Mouse (Mus musculus) testis, adult 2 months (tissue): ENCODE results near the gene Sprr2f. TPM values are rescaled to one million over a fixed set of nuclear protein-coding genes. Genes with fewer than 3 reads are reported as not detected.

Experiments
- H3K27ac ChIP-seq: fragments of 200-500 bp; 2 replicates; pipeline ENCODE4 v1.5.1; 2012; ENCODE audit warnings: low read depth, low read length; ENCODE audit not compliant: control insufficient read depth, insufficient read depth
- H3K27me3 ChIP-seq: fragments of 200-500 bp; 2 replicates; pipeline ENCODE4 v1.6.1; 2012; ENCODE audit warnings: mild to moderate bottlenecking, low read length, moderate library complexity; ENCODE audit not compliant: control insufficient read depth, insufficient read depth
- H3K36me3 ChIP-seq: fragments of 200-500 bp; 2 replicates; pipeline ENCODE4 v1.6.1; 2012; ENCODE audit warnings: mild to moderate bottlenecking, low read length; ENCODE audit not compliant: control insufficient read depth, insufficient read depth
- H3K4me1 ChIP-seq: fragments of 200-500 bp; 2 replicates; pipeline ENCODE4 v1.6.1; 2012; ENCODE audit warnings: low read length; ENCODE audit not compliant: control insufficient read depth, insufficient read depth
- H3K4me3 ChIP-seq: fragments of 200-500 bp; 2 replicates; pipeline ENCODE4 v1.5.1; 2012; ENCODE audit warnings: low read depth, mild to moderate bottlenecking, low read length, moderate library complexity, mixed read lengths; ENCODE audit not compliant: control insufficient read depth
- CTCF ChIP-seq: fragments of 200-500 bp; IDR thresholded peaks from 2 replicates; pipeline ENCODE4 v1.5.1; 2012; ENCODE audit warnings: low read depth, mild to moderate bottlenecking, inconsistent platforms, low read length, moderate library complexity; ENCODE audit not compliant: control insufficient read depth, insufficient read depth, insufficient replicate concordance
- POLR2A ChIP-seq: fragments of 200-500 bp; IDR thresholded peaks from 2 replicates; pipeline ENCODE4 v1.6.1; 2012; ENCODE audit warnings: low read depth, mild to moderate bottlenecking, inconsistent platforms, low read length, moderate library complexity; ENCODE audit not compliant: control insufficient read depth
- polyA plus RNA-seq: library from polyadenylated mRNA; depleted of rRNA; stranded (reverse); fragments of >200 nt; gene quantifications from 2 replicates; pipeline ENCODE4 v1.2.3, GENCODE M21; 2012; rRNA removed

Gene Sprr2f
- polyA plus RNA-seq: not detected in 2 replicates

DNA sequence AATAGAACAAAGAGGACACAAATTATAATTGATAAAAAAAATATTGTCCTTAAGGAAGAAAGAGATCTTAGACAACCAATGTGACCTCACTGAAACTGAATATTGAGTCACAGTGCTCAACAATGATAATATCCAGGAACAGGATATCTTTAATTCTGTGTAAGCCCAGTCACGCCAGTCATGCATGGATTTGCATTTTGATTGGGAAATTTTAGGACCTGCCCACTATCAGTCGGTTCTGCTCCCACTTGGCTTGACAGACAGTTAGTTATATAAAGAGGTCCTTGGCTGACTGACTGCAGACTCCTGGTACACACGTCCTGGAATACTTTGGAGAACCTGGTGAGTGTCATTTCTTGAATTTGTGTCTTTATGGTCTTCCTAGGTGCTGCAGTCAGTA is at the start of gene Sprr2f:
TSS of gene Sprr2f (plus strand) at position 301 of the 400 bp plus-strand sequence.
- no peak for TF ChIP-seq POLR2A
- no peak for TF ChIP-seq CTCF
- no peaks in the 10 kb centered on the region for H3K4me1 ChIP-seq
- H3K27ac ChIP-seq: no peak within 1 kb of the TSS
- no peak within 1 kb of the TSS for H3K4me3 ChIP-seq
- H3K27me3 ChIP-seq: no peaks in the 10 kb centered on the region
- H3K36me3 ChIP-seq: no peaks in the 10 kb centered on the region

DNA sequence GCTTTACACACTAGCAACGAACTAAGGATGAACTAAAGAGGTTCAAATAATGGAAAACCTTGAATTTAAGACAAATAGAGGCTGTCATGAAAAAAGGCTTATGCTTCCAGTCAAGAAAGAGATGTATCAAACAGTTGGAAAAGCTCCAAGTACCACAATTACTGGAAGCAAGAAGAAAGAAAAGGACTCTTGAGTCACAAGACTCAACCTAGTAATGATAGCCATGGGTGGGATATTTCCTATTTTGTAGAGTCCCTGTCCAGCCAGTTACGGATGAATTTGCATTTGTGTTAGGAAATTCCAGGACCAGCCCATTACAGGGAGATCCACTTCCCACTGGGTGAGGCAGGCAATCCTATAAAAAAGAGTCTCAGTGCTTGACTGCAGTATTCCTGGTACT is 48.7 kb upstream of the Sprr2f start, which contains the start of gene Sprr2b:
TSS of gene Sprr2b (plus strand) at position 301 of the 400 bp plus-strand sequence.
- Histone ChIP-seq H3K27me3 (no peaks in the 10 kb centered on the region), H3K36me3 (no peaks in the 10 kb centered on the region), H3K27ac (no peak within 1 kb of the TSS), H3K4me1 (no peaks in the 10 kb centered on the region), H3K4me3 (no peak within 1 kb of the TSS)
- TF ChIP-seq CTCF (no peak), POLR2A (no peak)

- no peaks in the 10 kb centered on the region for H3K4me1 ChIP-seq
- no peak overlapping the region for H3K4me3 ChIP-seq
- TF ChIP-seq CTCF: no peak
- no peaks in the 10 kb centered on the region for H3K36me3 ChIP-seq
- H3K27me3 ChIP-seq: no peaks in the 10 kb centered on the region
- no peak overlapping the region for H3K27ac ChIP-seq
Observed at GRCm38 (mm10) chr3:92317384-92317783, 47.6 kb upstream of the Sprr2f start.

GRCm38 (mm10) chr3:92336278-92336677 is 28.7 kb upstream of the Sprr2f start:
- Histone ChIP-seq H3K27ac (no peak overlapping the region), H3K4me1 (no peaks in the 10 kb centered on the region), H3K4me3 (no peak overlapping the region), H3K36me3 (no peaks in the 10 kb centered on the region), H3K27me3 (no peaks in the 10 kb centered on the region)
- TF ChIP-seq POLR2A (no peak), CTCF (no peak)

- Histone ChIP-seq H3K27ac (no peak within 1 kb of the TSS), H3K27me3 (no peaks in the 10 kb centered on the region), H3K4me3 (no peak within 1 kb of the TSS), H3K4me1 (no peaks in the 10 kb centered on the region), H3K36me3 (no peaks in the 10 kb centered on the region)
- TF ChIP-seq CTCF (no peak), POLR2A (no peak)
Observed at GRCm38 (mm10) chr3:92338840-92339239, 26.1 kb upstream of the Sprr2f start, which contains the start of gene Sprr2d. Sprr2d (plus strand) TSS chr3:92339140.

DNA sequence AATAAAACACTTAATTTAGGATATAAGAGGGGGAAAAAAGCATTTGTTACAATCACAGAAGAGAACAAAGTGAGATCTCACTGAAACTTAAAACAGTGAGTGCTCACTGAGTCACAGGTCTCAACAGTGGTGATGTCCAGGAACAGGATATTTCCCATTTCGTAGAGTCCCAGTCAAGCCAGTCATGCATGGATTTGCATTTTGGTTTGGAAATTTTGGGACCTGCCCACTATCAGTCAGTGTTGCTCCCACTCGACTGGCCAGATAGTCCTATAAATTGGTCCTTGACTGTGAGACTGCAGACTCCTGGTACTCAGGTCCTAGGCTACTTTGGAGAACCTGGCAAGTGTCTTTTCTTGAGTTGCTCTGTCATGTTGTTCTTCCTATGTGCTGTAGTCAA is 13.1 kb upstream of the Sprr2f start, which contains the start of gene Sprr2e:
TSS of gene Sprr2e (plus strand) at position 301 of the 400 bp plus-strand sequence.
- no peaks in the 10 kb centered on the region for H3K36me3 ChIP-seq
- H3K4me1 ChIP-seq: no peaks in the 10 kb centered on the region
- no peak within 1 kb of the TSS for H3K27ac ChIP-seq
- H3K27me3 ChIP-seq: no peaks in the 10 kb centered on the region
- TF ChIP-seq CTCF (no peak), POLR2A (no peak)
- no peak within 1 kb of the TSS for H3K4me3 ChIP-seq

GRCm38 (mm10) chr3:92361619-92362018 is 3.4 kb upstream of the Sprr2f start:
- Histone ChIP-seq H3K27me3 (no peaks in the 10 kb centered on the region), H3K4me1 (no peaks in the 10 kb centered on the region), H3K4me3 (no peak overlapping the region), H3K27ac (no peak overlapping the region), H3K36me3 (no peaks in the 10 kb centered on the region)
- TF ChIP-seq CTCF (no peak), POLR2A (no peak)

GRCm38 (mm10) chr3:92373613-92374012 is 8.6 kb downstream of the Sprr2f start:
- H3K27me3 ChIP-seq: no peaks in the 10 kb centered on the region
- no peak overlapping the region for H3K27ac ChIP-seq
- no peaks in the 10 kb centered on the region for H3K4me1 ChIP-seq
- H3K4me3 ChIP-seq: no peak overlapping the region
- no peaks in the 10 kb centered on the region for H3K36me3 ChIP-seq
- TF ChIP-seq POLR2A (no peak), CTCF (no peak)
